Mouse (Mus musculus) mesoderm, embryonic 11.5 days (tissue): Measurements from ENCODE around the gene Isx.
A peak's percentile ranks its signal among the peaks of the same experiment; 100 is the strongest.

ENCODE experiments used
- DNase-seq: peaks from one replicate; pipeline ENCODE4 v3.0.0-alpha.2; 2012; ENCODE audit warnings: low read depth, low spot score

Gene Isx

DNA sequence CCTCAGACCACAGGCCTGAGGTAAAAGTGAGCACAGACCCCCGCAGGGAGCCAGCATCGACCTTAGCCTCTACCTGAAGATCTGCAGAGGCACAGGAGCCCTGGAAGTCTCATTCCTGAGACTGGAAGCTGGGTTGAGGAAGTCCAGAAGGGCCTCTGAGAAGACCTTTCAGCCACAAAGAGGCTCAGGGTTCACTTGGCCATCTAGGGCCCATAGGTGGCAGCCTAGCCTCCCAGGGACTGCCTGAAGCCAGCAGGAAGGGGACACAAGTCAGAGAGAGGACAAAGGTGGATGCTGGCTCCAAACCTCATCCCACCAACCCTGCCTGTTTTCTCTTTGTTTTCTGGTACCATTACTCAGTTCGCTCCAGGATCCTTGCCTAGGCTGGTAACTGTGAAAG is at the start of gene Isx:
Gene Isx, plus strand, starts transcription at position 234 of the 400 bp plus-strand sequence.
- DNase-seq: no peak

DNA sequence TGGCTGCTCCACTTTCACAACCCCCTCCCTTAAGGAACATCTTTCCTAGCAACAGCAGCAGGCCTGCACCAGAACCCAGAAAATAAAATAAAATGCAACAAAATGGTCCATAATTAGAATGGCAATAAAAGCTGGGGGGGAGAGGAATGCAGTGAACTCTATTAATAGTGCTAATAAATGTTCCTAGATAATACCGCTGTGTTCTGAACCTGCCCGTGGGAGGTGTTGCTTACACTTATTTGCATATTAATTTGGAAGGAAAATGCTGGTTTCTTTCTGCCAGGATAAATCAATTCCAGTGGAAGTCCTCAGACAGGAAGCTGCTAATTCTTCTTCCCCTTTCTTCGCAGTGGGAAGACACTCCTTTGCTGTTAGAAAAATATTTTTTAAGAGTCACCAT is 45.3 kb upstream of the Isx start:
- no peak for DNase-seq

DNA sequence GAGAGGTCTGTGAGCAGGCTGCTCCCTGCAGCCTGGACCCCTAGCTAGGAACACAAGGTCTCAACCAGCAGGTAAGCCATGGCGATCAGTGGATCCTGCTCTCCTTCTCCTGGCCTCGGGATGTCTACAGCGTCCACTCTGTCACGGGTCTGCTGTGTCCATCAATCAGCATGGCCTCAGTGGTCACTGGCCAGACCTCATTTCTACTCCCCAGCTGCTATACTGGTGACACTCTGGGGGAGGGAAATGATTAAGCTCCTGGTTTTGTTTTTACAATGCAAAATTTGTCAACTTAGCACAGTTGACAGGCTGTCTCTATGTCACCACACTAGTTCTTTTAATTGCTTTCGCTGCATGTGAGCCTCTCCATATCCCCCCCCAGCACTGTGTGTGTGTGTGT is 41.7 kb upstream of the Isx start:
- DNase-seq: no peak

DNA sequence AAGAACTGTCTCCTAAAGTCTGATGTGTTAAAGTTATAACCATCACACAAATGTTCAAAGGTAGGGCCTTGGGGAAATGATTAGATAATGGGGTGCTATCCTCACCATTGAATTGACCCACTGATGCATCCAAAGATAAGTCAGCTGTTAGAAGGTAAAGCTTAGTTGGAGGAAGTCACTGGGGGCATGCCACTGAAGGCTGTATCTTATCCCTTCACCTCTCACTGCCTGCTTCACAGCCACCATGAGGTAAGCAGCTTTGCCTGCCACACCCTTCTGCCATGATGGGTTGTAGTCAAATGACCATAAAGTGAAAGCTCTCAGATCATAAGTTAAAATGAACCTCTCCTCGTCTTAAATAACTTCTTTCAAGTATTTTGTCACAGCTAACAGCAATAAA is 38.7 kb upstream of the Isx start:
- DNase-seq: no peak

DNA sequence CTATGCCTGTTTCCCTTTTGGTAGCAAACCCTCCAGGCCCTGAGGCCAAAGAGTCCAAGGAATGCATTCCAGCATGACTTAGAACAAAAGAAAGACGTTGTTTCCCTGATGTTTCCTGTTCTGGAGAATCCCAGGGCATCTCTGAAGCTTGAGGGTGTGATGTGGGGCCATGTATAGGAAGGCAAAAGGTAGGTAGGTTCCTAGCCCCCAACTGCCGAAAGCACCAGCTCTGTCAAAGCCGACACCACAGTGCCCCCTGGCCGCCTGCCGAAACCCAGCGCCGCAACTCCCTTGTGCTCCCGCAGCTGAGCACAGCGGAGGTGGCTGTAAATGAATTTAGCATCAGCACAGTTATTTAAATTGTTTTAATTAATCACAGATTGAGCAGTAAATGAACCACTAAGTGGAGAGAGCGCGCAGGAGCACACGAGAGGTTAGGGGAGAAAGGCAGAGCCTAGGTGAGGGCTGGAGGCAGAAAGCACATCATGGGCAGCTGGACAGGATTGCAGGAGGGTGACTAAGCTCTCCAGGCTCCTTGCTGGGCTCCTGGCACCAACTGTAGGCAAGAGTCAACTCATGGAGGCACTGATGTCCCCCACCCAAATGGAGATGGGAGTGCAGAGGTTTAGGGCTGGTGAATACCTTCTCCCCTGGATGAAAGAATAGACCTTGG is 25.5 kb upstream of the Isx start:
- no peak for DNase-seq

DNA sequence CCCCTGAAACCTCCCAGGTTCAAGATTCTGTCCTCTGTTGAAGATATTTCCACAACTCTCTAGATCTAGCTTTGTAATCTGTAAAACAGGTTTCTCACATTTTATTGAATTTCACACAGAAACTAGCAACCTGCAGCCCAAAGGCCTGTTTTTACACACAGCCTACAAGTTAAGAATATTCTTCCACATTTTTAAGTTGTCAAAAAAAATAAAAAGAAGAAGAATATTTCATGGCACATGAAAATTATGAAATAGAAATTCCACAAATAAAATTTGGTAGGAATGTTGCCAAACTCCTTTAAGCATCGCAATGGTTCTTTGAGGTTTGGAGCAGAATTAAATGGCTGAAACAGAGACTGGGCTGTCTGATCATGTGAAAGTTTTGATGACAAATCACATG is 24.3 kb upstream of the Isx start:
- DNase-seq: no peak

DNA sequence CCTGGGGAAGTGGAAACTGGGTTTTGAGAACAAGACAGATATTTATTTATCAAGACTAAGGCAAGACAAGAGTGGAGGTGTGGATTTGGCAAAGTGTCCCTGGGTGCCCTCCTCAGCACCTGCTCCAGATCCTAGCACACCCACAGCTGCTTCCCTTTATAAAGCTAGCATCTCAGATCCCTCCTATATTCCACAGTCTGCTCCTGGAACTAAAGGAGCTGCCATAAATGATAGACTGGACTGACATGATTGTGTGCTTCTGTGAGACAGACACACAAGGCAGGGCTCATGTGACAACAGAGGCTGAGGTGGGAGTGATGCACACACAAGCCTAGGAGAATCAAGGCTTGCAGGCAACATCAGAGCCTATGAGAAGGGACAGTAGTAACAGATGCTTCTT is 22.0 kb upstream of the Isx start:
- no peak for DNase-seq

DNA sequence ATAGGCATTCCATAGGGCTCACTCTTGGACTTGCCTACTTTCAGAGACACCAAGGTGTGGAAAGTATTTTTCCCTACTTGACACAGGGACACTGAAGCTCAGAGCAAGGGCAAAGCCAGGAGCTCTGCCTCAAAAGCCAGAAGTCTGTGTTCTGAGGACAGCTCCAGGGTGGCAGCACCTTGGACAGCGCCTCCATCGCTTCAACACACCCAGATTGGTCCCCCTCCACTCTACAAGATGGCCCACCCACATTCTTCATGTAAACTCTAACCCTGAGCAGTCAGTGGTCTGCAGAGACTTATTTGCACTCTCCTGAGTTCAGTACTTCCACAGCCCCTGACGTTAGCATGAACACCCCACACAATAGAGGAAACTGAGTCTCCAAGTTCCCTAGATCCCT is 21.1 kb upstream of the Isx start:
- DNase-seq: peak; percentile 76

DNA sequence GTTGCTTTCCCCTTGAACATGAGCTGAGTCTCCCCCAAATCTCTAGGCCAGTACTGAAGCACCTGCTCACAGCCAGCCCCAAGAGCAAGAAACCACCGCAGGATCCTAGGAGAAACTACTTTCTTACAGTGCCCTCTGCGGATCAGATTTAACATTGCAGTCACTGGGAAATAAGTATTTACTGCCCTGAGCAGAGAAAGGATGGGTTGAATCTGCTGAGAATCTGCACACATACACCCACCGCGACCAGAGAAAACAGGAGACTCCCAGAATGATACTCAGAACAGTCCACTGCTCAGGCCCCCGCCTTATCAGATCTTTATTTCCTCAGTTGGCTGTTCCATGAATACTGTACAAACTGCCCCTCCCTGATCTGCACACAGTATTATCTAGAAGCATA is 19.5 kb upstream of the Isx start:
- peak; percentile 49 for DNase-seq

DNA sequence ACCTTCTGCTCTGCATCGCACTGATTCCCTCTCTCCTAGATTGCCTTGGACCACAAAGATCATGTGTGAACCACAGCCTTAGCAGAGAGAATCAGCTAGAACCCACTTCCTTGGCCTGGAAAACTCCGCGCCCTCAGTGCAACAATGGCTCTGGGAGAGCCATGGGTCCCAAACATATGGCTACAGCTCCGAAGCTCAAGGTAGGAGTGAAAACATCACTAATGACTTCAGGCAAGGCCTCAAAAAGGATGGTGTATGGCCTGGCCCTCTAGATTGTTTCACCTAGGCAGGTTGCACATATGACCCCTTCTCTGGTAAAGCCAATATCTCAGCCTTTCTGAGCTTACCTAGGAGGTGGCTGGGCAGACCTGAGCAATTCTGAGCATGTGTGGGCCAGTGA is 18.2 kb upstream of the Isx start:
- DNase-seq: no peak

DNA sequence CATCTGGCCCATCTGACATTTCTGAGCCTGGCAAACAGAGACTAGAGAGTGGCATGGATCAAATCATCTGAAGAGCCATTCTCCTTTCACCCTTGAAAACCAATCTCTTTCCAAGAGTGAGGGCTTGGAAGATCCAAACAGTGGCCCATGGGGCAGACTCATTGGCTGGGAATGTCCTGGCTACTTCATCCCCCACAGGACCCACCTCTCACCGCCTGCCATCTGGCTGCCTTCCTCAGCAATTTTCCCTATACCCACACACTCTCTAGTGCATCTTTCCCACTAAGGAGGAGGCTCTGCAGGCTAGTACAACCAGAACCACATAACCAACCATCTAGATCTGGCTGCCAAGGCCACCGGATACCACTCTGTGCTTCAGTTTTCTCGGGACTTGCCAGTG is 17.6 kb upstream of the Isx start:
- DNase-seq: no peak

DNA sequence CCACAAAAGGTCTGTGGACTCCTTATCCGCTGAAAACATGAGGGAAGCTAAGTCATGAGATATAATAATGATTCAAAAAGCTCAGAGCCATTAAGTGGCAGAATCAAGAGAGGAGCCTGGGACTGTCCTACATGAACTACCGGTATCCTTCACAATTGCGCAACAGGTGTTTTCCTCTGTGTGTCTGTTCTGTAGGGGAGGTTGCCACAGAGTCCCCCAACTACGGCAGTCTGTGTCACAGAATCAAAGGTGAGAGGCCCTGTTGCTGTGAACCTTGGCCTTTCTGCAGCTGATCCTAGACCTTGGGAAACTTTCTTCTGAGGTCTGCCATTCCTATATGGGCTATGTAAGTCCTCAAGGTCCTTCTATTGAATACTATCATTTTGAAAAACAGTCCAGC is 13.7 kb upstream of the Isx start:
- DNase-seq: no peak

DNA sequence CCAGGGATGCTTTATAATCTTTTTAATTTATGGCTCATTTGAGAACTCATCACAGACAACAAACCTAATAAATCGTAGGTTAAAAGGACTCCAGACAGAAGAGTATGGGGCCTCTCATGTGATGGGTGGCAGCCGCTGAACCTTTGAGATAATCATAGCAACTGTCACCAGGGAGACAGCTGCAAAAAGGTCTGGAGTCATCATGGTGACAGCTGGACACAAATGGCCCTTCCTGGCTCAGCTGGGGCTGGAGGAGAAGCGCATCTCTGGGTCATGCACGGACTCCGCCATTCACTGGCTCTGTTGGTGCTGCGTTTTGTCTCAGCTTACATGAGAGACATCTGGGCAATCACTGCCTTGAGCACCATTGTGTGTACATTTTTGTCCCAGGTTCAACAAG is 12.5 kb upstream of the Isx start:
- peak; percentile 56 for DNase-seq

DNA sequence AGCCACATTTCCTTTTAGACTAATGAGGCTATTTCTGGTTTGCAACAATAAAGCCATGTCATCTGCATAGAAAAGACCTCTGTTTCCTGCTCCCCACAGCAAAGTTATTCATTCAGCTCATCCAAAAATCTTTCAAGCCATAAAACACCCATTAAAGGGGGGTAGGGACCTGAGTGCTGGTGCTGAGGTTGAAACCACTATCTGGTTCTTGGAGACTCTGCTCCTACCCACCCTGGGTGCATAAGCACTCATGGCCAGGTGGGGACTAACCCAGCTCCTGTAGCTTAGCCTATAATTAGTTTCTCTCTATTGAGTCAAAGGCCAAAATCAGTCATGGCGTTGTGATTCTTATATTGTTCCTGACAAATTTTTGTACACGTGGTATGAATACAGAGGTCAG is 10.4 kb upstream of the Isx start:
- no peak for DNase-seq

DNA sequence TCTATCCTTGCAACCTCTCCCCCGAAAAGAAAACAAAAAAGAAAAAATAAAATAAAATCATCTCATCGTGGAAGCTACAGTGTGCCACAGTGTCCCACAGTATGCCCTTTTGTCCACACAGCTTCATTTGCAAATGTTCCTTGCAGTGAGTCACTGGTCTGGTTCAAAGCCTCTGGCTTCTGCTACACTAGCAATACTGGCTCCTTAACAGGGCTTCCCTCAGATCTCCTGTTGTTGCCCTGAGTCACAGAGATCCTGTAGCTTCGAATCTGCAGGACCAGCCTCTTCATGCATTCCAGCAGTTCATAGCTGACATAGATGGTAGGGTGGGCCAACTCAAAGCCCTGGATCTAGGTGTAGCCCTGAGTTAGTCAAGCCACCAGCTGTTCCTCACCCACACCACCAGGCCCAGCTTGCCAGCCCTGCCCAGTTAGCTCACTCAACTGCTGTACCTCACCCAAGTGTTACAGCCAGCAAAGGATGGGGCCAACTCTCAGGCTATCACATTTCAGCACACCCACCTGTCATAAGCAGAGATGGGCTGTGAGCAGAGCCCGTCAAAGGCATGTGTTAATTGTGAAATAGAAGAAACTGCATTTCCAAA is 2.5 kb upstream of the Isx start:
- DNase-seq: no peak

DNA sequence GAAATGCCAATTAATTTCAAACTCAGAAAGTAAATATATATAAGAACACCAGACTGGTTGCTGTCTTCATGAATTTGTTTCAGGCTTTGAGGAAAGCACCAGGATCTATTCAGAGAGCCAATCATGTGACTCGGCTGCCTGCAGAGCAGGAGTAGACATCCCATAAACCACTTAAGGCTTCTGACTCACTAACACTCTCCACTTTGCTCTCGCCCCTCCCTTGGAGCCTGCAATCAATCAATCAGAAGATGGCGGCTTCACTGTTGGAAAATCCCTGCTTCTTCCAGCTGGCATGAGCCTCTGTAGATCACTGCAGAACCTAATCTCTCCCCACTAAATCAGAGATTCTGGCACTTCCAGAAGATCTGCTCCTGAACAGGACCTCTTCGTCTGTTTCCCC is 1.3 kb upstream of the Isx start:
- DNase-seq: peak; percentile 23

DNA sequence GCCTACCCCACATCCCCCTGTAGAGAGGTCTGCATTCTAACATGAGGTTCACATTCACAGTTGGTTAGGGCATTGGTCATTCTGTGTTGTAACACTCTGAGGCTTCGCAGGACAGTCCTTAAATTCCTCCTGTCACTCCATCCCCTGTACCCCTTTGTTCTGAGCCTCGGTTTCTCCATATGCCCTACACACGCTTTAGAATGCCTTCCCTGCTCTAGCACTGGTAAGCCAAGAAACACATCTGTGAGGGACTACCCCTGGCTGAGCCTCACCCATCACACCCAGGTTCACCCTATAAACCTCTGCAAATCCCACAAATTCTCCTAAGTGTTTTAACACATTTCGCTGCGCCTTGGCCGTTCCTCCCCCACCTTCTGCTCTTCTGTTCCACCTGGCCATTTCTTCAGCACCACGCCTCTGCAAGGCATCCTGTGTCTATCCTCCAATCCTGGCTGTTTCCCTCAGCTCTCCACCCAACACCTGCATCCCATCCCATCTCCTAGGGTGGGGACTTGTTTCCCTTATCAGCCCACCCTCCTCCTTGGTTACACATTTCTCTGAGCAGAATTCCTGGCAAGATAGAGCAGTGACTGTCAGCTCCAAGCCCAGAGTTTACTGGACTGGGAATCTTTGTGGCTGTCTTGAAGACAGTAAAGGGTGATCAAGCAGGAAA is 686 bp upstream of the Isx start:
- no peak for DNase-seq

DNA sequence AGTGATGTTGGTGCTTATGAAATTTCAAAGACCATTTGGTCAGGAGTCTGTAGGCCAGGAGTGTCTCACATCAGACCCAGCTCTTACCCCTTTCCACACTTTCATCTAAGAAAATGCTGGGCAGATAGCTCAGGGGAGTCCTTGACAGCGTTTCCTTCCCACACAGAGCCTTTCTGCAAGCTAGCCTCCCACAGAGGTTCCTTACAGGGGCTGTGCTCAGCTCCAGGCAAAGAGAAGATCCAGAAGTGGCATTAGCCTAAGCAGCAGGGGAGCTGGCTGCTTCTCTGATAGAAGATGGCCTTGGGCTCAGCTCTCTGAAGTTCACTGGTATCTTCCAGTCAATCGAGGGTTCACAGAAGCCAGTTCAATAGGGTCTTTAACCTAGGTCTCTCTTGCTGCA is 1.6 kb downstream of the Isx start:
- no peak for DNase-seq

DNA sequence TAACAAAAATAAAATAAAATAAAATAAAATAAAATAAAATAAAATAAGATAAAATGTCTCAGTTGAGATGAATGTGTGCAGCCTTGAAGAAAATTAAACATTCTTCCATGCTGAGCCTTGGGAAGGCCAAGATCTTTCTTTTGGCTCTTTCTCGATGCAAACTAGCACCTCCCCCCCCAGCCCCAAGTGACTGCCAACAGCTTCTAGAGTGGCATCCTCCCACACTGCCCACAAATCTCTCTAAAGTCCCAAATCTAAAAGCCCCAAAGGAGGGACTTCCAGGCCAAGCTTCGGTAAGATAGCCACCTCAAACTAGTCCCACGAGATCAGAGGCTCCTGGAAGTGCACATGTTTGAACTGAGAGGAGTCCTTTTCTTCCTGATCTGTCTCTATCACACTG is 5.7 kb downstream of the Isx start:
- DNase-seq: no peak

DNA sequence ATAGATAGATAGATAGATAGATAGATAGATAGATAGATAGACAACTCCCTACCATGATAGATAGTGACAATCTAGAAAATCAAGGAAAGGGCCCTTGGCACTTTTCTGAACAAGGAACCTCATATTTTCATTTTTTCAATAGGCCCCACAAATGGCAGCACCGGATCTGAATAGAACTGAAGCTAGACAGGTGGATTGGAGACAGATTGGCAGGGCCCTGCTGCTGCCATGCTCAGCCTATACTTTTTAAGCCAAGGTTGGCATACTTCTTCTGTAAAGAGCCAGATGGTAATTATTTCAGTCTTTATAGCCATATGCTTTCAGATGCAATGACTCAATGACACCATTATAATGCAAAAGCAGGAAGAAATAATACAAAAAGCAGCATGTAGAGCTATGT is 15.8 kb downstream of the Isx start:
- DNase-seq: no peak

DNA sequence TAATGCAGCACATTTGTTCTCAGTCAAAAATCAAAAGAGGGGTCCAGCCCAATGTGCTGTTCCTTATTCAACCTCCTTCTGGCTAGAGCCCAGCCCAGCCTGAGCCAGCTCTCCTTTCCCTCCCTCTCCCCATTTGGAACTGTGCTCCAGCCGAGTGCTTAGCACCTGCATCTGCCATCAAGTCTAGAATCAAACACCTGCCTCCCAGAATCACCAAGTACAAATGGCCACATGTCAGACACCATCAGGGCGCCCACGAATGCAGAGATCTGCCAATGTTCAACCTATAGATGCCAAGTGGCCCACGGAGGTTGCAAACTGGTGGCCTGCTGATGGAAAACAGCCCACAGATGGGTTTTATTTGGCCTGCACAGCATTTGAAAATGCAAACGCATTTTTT is 18.1 kb downstream of the Isx start:
- DNase-seq: no peak

DNA sequence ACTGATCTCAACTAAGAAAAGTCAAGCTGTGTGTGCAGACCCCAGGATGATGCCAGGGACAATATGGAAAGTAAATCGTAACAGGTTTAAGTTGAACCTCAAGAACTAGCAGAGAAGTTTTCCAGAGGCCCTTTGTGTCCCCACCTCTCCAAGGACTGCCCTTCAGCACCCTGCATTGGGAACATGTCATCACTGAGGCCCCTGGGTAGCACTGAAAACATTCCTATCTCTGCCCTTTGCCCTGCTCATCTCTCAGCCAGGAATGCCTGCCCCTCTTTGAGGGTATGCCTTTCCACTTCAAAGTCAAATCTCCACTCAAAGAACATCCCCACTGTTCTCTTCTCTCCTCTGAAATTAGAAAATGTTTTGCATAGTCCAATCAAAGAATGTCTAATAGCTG is 23.3 kb downstream of the Isx start:
- DNase-seq: no peak

DNA sequence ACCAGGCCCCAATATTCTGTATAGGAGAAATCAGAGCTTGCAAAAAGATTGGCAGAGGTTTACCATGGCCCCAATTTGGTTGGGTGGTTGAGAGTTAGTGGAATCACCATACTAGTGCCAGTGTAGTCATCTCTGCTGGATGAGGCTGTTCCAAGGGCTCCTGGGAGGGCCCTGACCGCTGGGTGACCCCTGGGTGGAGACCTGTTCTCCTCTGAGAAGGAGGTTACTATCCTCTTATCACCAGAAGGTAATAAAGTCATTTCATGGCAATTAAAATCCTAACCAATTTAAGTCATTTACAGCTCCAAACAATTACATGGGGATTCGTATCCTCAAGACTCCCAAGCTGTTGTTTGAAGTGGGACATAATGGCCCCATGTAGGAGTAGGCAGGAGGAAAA is 24.3 kb downstream of the Isx start:
- DNase-seq: no peak
